Mouse (Mus musculus) telencephalon, adult 2 months (tissue): ENCODE measurements around the gene Lipc.
A peak's percentile ranks its signal among the peaks of the same experiment; 100 is the strongest.
"Not testable (repeated sequence)": the region's sequence is repeated elsewhere in the genome, so short reads cannot be mapped to it uniquely, and the experiment has no call there.

Experiments used
- DNase-seq: peaks from one replicate; pipeline ENCODE4 v3.0.0-alpha.2; 2011; ENCODE audit warnings: low read depth, low spot score

The Lipc gene

GRCm38 (mm10) chr9:70859233-70859632, 92.8 kb downstream of the Lipc start:
- no peak for DNase-seq

DNA sequence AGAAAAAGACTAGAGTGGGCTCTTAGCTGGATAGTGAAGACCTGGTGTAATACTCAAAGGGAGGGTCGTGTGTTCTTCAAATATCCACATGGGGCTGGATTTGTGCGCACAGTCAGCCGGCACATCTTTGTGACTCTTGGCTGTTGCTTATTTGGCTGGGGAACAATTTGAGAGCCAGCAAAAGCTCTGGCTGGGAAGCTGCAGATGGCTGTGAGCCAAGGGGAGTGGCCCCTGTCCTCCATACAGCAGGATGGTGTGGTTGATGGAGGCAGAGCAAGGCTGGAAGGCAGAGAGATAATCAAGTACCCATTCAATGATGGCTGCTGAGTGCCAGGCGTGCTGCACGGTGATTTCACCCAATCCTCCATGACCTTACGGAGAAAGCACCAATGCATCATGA, 96.2 kb downstream of the Lipc start:
- no peak for DNase-seq

GRCm38 (mm10) chr9:70854950-70855349, 97.1 kb downstream of the Lipc start:
- DNase-seq, result no peak

DNA sequence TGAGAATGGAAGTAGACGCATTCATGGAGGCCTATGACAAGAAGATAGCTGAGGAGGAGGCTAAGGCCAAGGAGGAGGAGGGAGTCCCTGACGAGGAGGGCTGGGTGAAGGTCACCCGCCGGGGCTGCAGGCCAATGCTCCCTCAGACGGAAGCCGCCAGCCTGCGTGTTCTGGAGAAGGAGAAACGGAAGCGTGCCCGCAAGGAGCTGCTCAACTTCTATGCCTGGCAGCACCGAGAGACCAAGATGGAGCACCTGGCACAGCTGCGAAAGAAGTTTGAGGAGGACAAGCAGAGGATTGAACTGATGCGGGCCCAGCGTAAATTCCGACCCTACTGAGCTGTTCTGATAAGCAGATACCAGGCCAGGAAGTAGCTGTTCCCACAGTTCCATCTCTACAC, 98.9 kb downstream of the Lipc start:
- not testable (repeated sequence) for DNase-seq

GRCm38 (mm10) chr9:70851533-70851932, 100.5 kb downstream of the Lipc start:
- no peak for DNase-seq

GRCm38 (mm10) chr9:70848135-70848770, 103.8 kb downstream of the Lipc start:
- DNase-seq, result peak; percentile 55

GRCm38 (mm10) chr9:70847627-70848051, 104.4 kb downstream of the Lipc start:
- no peak for DNase-seq

GRCm38 (mm10) chr9:70843270-70843669, 108.8 kb downstream of the Lipc start:
- DNase-seq, result no peak

GRCm38 (mm10) chr9:70842300-70842941, 109.6 kb downstream of the Lipc start:
- no peak for DNase-seq

DNA sequence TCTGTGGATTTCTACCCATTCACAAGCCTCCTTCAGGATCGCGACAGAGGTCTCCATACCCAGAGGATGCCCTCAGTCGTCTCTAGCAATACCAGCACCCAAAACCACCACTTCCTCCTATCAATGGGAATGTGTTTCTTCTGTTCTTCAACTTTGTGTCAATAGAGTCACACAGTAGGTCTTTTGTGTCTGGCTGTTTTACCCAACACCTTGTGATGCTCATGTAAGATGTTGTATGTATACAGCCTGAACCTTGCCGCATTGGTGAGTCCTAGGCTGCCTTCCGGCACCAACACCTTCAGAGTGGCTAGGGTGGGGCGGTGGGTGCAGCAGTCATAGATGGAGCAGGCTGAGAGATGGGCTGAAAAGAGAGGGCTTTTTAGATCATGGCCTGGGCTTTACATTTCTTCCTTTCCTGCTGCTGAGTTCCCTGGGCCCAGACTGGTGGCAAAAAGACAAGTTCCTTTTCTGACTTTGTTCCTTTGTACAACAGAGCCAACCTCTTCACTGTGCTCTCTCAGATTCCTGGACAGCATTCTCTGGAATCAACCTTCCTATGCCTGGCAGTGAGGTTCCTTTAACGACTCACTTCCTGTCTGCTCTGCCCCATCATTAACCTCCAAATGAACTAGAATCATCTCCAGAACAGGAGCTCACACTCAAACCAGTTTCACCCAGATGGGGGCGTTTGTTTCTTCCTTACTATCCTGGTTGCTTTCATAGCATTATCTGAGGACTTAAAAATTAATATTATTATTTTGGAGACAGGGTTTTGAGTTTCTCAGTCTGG, 110.4 kb downstream of the Lipc start:
- no peak for DNase-seq

DNA sequence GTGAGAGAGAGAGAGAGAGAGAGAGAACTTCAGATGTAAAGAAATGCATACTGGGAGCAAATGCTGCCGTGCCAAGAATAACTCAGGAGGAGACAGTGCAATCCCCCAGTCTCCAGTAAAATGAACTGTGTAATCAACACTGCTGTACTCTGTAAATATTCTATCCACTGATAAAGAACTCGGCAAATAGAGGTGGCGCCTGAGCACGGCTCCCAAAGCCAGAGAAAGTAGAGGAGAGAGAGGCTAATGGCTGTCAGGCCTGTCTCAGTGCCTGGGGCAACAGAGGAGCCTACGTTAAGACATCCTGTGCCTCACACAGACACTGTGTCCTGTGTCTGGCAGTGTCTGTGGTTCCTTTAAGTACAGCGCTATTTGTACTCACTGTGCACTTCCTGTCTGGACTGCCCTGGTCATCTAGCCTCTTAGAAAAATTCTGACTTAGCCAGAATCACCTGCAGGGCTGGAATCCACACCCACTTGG, 111.1 kb downstream of the Lipc start:
- DNase-seq, result no peak

GRCm38 (mm10) chr9:70838132-70838911, 113.7 kb downstream of the Lipc start:
- no peak for DNase-seq

GRCm38 (mm10) chr9:70834730-70835154, 117.3 kb downstream of the Lipc start:
- no peak for DNase-seq

- no peak for DNase-seq
Observed at GRCm38 (mm10) chr9:70834217-70834616, 117.8 kb downstream of the Lipc start.

DNA sequence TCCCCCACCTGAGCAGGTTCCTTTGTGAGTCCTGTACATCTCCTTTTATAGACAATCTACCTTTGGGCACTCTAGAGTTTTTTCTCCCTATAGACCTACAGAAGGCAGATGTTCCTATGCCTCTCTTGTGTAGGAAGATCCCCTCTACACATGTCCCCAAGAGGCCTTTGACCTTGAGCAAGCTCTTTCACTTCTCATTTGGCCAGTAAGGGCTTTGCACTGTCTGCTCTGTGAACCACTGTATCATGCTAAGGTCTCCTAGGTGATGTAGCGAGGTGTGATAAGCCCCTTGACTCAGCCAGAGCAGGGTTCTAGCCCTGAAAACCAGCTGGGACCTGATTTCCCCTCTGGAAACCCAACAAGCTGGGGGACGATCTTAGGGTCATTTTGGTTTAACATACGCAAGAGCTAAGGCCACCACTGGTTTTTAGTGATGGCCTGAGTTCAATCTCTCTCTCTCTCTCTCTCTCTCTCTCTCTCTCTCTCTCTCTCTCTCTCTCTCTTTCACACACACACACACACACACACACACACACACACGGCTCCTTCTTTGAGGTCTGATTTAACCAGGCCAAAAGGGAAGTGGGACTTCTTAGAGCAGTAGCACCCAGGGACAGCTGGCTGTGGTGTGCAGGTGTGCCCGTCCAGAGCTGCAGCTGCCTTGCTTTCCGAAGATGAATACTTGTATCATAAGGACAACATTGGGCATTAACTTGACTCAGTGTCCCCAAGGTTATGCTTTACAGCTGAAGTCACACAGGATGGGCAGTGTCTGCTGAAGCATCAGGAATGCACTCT, 118.7 kb downstream of the Lipc start:
- DNase-seq, result no peak

DNA sequence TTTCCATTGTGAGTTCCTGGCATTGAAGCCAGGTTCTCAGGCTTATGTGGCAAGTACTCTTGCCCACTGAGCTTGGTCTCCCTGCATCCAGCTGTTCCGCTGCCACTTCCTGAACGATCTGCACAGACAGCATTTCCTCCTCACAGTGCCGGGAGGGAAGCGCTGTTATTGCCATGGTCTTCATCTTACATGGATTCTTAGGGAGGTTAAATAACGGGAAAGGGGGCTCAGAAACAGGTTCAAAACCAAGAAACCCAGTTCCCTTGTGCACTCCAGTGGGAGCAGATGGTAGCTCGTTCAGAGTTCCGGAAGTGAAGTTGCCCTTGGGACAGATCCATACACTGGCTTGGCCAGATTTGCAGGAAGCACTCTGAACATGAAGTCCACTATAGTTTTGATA, 119.8 kb downstream of the Lipc start:
- no peak for DNase-seq

GRCm38 (mm10) chr9:70830844-70831529, 121.0 kb downstream of the Lipc start:
- DNase-seq, result no peak

GRCm38 (mm10) chr9:70829784-70830488, 122.1 kb downstream of the Lipc start:
- DNase-seq, result no peak

DNA sequence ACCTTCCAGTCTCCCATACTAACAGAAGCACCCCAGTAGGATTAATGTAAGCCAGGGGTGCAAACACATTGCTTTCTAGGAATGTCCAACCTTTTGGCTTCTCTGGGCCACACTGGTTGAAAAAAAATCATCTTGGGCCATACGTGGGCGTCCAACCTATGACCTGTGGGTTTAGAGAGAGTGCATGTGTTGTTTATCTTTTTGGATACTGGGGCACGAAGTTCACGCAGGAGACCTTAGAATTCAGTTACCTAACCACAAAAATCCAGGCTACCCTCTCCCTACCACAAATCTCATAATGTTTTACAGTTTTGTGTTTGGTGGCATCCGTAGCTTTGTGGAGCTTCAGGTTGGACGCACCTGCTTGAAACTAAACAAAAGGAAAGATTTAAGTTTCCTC, 124.1 kb downstream of the Lipc start:
- DNase-seq, result no peak

DNA sequence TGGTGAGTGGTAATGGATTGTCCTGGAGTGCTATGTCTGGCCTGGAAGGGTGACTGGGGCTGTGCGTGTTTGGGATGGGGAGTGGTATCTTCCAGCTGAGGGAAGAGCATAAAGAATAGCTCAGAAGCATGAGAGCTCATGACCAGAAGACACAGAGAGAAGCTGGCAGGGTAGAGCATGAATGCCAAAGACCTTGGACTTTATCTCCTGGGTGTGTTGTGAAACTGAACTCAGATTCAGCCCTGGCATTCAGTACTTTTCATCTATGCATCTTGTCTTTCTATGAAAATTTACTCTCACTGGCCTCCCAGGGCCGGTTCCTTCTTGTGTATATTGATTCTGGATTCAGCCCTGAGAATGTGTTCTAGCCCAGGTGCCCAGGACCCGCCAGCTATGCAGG, 127.9 kb downstream of the Lipc start:
- DNase-seq, result no peak
